Mouse (Mus musculus) E14TG2a.4 (cell line): Measurements from ENCODE around the gene Lgals4.

Experiments used
- CTCF ChIP-seq: conservative IDR thresholded peaks from 2 replicates; pipeline ENCODE4 v1.5.1; 2014; ENCODE audit warnings: low read length
- NANOG ChIP-seq: IDR thresholded peaks from 2 replicates; pipeline ENCODE4 v1.6.1; 2014; ENCODE audit warnings: borderline replicate concordance, low read length, mixed read lengths
- POU5F1 ChIP-seq: IDR thresholded peaks from 2 replicates; pipeline ENCODE4 v1.6.1; 2014; ENCODE audit warnings: low read length, borderline replicate concordance

GRCm38 (mm10) chr7:28870901-28871664 is 37.4 kb downstream of the Lgals4 start:
- TF ChIP-seq CTCF (no peak), POU5F1 (no peak), NANOG (no peak)
